Mouse (Mus musculus): Measurements from ENCODE around the gene Pcdh15.

The Pcdh15 gene

GRCm38 (mm10) chr10:73947799-73948198 lies 848.7 kb downstream of the Pcdh15 start:
- DNase-seq (ENCODE audit: low spot score) = no peak

- DNase-seq (ENCODE audit: low spot score) = no peak
Measured at GRCm38 (mm10) chr10:73953362-73953761, 854.2 kb downstream of the Pcdh15 start.

GRCm38 (mm10) chr10:73984057-73984456 lies 884.9 kb downstream of the Pcdh15 start:
- no peak for DNase-seq (ENCODE audit: low spot score)

GRCm38 (mm10) chr10:74008836-74009235 lies 909.7 kb downstream of the Pcdh15 start:
- no peak for DNase-seq (ENCODE audit: low spot score)

GRCm38 (mm10) chr10:74023091-74023490 lies 923.9 kb downstream of the Pcdh15 start:
- no peak for DNase-seq (ENCODE audit: low spot score)

GRCm38 (mm10) chr10:74053059-74053458 lies 953.9 kb downstream of the Pcdh15 start:
- no peak for DNase-seq (ENCODE audit: low spot score)

- DNase-seq (ENCODE audit: low spot score) = no peak
Measured at GRCm38 (mm10) chr10:74086653-74087052, 987.5 kb downstream of the Pcdh15 start.

GRCm38 (mm10) chr10:74098296-74098695 lies 999.2 kb downstream of the Pcdh15 start:
- no peak for DNase-seq (ENCODE audit: low spot score)

- no peak for DNase-seq (ENCODE audit: low spot score)
Measured at GRCm38 (mm10) chr10:74114107-74114506, 1015.0 kb downstream of the Pcdh15 start.

- no peak for DNase-seq (ENCODE audit: low spot score)
Measured at GRCm38 (mm10) chr10:74116817-74117216, 1017.7 kb downstream of the Pcdh15 start.

- DNase-seq (ENCODE audit: low spot score) = no peak
Measured at GRCm38 (mm10) chr10:74123421-74123820, 1024.3 kb downstream of the Pcdh15 start.

GRCm38 (mm10) chr10:74129192-74129591 lies 1030.0 kb downstream of the Pcdh15 start:
- DNase-seq (ENCODE audit: low spot score) = no peak

- no peak for DNase-seq (ENCODE audit: low spot score)
Measured at GRCm38 (mm10) chr10:74129665-74130064, 1030.5 kb downstream of the Pcdh15 start.

- DNase-seq (ENCODE audit: low spot score) = no peak
Measured at GRCm38 (mm10) chr10:74130805-74131204, 1031.7 kb downstream of the Pcdh15 start.

- DNase-seq (ENCODE audit: low spot score) = no peak
Measured at GRCm38 (mm10) chr10:74147966-74148365, 1048.8 kb downstream of the Pcdh15 start.

- no peak for DNase-seq (ENCODE audit: low spot score)
Measured at GRCm38 (mm10) chr10:74181921-74182320, 1082.8 kb downstream of the Pcdh15 start.

GRCm38 (mm10) chr10:74203650-74204049 lies 1104.5 kb downstream of the Pcdh15 start:
- no peak for DNase-seq (ENCODE audit: low spot score)

- no peak for DNase-seq (ENCODE audit: low spot score)
Measured at GRCm38 (mm10) chr10:74217268-74217667, 1118.1 kb downstream of the Pcdh15 start.

- no peak for DNase-seq (ENCODE audit: low spot score)
Measured at GRCm38 (mm10) chr10:74220439-74220838, 1121.3 kb downstream of the Pcdh15 start.

- DNase-seq (ENCODE audit: low spot score) = no peak
Measured at GRCm38 (mm10) chr10:74257716-74258446, 1158.7 kb downstream of the Pcdh15 start.

- DNase-seq (ENCODE audit: low spot score) = no peak
Measured at GRCm38 (mm10) chr10:74258639-74259038, 1159.5 kb downstream of the Pcdh15 start.

GRCm38 (mm10) chr10:74269637-74270269 lies 1170.6 kb downstream of the Pcdh15 start:
- DNase-seq (ENCODE audit: low spot score) = no peak

- DNase-seq (ENCODE audit: low spot score) = no peak
Measured at GRCm38 (mm10) chr10:74270894-74271293, 1171.8 kb downstream of the Pcdh15 start.

- no peak for DNase-seq (ENCODE audit: low spot score)
Measured at GRCm38 (mm10) chr10:74304120-74304519, 1205.0 kb downstream of the Pcdh15 start.

All from ovary, postnatal 36 days (tissue).